Comparison of ENCODE assay signal across 8 mouse cellular contexts in the genomic region with DNA sequence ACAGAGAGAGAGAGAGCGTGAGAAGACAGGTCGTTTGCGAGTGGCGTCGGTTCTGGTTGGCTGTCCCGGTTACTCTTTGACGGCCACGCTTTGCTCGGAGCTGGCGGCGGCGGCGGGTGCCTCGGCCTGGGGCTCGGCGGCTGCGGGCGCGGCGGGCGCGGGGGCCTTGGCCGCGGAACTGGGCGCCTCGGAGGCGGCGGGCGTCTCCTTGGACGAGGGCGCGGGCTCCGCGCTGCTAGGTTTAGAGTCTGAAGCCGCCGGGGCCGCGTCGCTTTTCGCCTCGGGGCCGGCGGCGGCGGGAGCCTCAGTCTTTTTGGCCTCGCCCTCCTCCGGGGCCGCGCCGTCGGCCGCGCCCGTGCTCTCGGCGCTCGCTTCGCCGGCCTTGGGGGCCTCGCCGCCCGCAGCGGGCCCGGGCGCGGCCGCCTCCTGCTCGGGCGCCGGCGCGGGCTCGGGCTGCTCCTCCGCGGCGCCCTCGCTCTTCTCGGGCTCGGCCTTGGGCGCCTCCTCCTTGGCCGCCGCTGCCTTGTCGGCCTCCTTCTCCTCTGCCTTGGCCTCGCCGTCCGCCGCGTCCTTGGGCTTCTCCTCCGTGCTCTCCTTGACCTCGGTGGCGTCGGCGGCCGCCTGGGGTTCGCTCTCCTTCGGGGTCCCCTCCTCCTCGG. TPM values are rescaled to one million over a fixed set of nuclear protein-coding genes. Genes with fewer than 3 reads are reported as not detected.
A peak's percentile ranks its signal among the peaks of the same experiment; 100 is the strongest.
DNase-seq lines count a peak whose midpoint lies in the region; ATAC-seq lines count a peak whose summit lies in the region.

No protein-coding gene starts in this region.

- peak overlapping the region; percentile 16 for H3K27ac ChIP-seq in forebrain, embryonic 14.5 days (ENCODE audit: low read depth, low read length)
- H3K27ac ChIP-seq in intestine, embryonic 16.5 days (ENCODE audit: low read length) = no peak overlapping the region
- no peak overlapping the region for H3K27ac ChIP-seq in stomach, embryonic 15.5 days

- peaks cover 22% of the 10 kb centered on the region for H3K36me3 ChIP-seq in forebrain, embryonic 14.5 days (ENCODE audit: control insufficient read depth, insufficient read depth, low read length)
- H3K36me3 ChIP-seq in intestine, embryonic 16.5 days (ENCODE audit: control insufficient read depth, insufficient read depth, low read length) = no peaks in the 10 kb centered on the region
- H3K36me3 ChIP-seq in stomach, embryonic 15.5 days = no peaks in the 10 kb centered on the region

- peak; percentile 33 for ATAC-seq in forebrain, embryonic 14.5 days
- peak; percentile 91 for ATAC-seq in intestine, embryonic 16.5 days
- ATAC-seq in megakaryocyte, adult 5-6 weeks (ENCODE audit: poor library complexity, severe bottlenecking) = peak; percentile 53
- peak; percentile 53; the same call in 1 of the 2 replicates for ATAC-seq in stomach, embryonic 15.5 days (ENCODE audit: insufficient read depth, low FRiP score, low read depth)

- peak overlapping the region; percentile 15 for H3K4me3 ChIP-seq in forebrain, embryonic 14.5 days (ENCODE audit: low read depth, low read length)
- H3K4me3 ChIP-seq in intestine, embryonic 16.5 days (ENCODE audit: low read length) = peak overlapping the region; percentile 50
- peak overlapping the region; percentile 38 for H3K4me3 ChIP-seq in stomach, embryonic 15.5 days (replicated peaks)

- H3K4me2 ChIP-seq in forebrain, embryonic 14.5 days (ENCODE audit: low read length) = peak overlapping the region; percentile 53
- peak overlapping the region; percentile 77 for H3K4me2 ChIP-seq in intestine, embryonic 16.5 days (ENCODE audit: low read depth, low read length)
- H3K4me2 ChIP-seq in stomach, embryonic 15.5 days = peak overlapping the region; percentile 62

- no peaks in the 10 kb centered on the region for H3K27me3 ChIP-seq in forebrain, embryonic 14.5 days (replicated peaks; ENCODE audit: control insufficient read depth, insufficient read depth, low read length)
- no peaks in the 10 kb centered on the region for H3K27me3 ChIP-seq in intestine, embryonic 16.5 days (replicated peaks; ENCODE audit: control insufficient read depth, insufficient read depth, low read length)
- H3K27me3 ChIP-seq in stomach, embryonic 15.5 days (replicated peaks) = no peaks in the 10 kb centered on the region

- peak overlapping the region; percentile 61 for H3K9ac ChIP-seq in forebrain, embryonic 14.5 days (ENCODE audit: low read length)
- peak overlapping the region; percentile 68 for H3K9ac ChIP-seq in intestine, embryonic 16.5 days (ENCODE audit: low read depth, low read length)
- H3K9ac ChIP-seq in stomach, embryonic 15.5 days = peak overlapping the region; percentile 7; the same call in 1 of the 2 replicates

- H3K9me3 ChIP-seq in forebrain, embryonic 14.5 days (replicated peaks; ENCODE audit: control insufficient read depth, low read length) = no peaks in the 10 kb centered on the region
- no peaks in the 10 kb centered on the region for H3K9me3 ChIP-seq in intestine, embryonic 16.5 days (ENCODE audit: control insufficient read depth, low read length)
- H3K9me3 ChIP-seq in stomach, embryonic 15.5 days = no peaks in the 10 kb centered on the region

- DNase-seq in cerebellum, postnatal 10 days = peak; percentile 62 to 63
- no peak for DNase-seq in cerebellum, adult 9-10 months
- peak; percentile 53 for DNase-seq in R1 (ENCODE audit: low read depth, low spot score)
- DNase-seq in forebrain, embryonic 14.5 days (ENCODE audit: low spot score) = no peak
- no peak for DNase-seq in frontal cortex, postnatal 10 days (ENCODE audit: low spot score in 2 of 2)

- H3K4me1 ChIP-seq in forebrain, embryonic 14.5 days (ENCODE audit: control insufficient read depth, insufficient read depth, low read length) = peaks cover 36% of the 10 kb centered on the region
- H3K4me1 ChIP-seq in intestine, embryonic 16.5 days (ENCODE audit: control insufficient read depth, insufficient read depth, low read length) = no peaks in the 10 kb centered on the region; the same call in 1 of the 2 replicates
- H3K4me1 ChIP-seq in stomach, embryonic 15.5 days = peaks cover 6% of the 10 kb centered on the region; the same call in 1 of the 2 replicates

- WGBS in forebrain, embryonic 14.5 days = 8% methylated on average over 74 of the region's 97 CpGs
- WGBS in intestine, embryonic 16.5 days = 19% methylated on average over 73 of the region's 97 CpGs
- WGBS in stomach, embryonic 15.5 days = 24% methylated on average over 82 of the region's 97 CpGs

RNA-seq across cellular contexts. Expression of gene Basp1, which starts 49.3 kb away (rescaled TPM):
- polyA plus RNA-seq in forebrain, embryonic 14.5 days (2014; fragmentation: Nextera tagmentation; extraction: Ambion mirVana) = 154 and 164 TPM in 2 replicates
- 6.5 and 7.6 TPM in 2 replicates for polyA plus RNA-seq in intestine, embryonic 16.5 days (2015; fragmentation: Nextera tagmentation; extraction: Ambion mirVana)
- 4.0 and 4.4 TPM in 2 replicates for total RNA-seq in megakaryocyte, adult 5-6 weeks (2015)
- total RNA-seq in megakaryocyte, adult 5-6 weeks (2017) = 5.8 and 6.8 TPM in 2 replicates
- polyA plus RNA-seq in stomach, embryonic 15.5 days (2015; fragmentation: Nextera tagmentation; extraction: Ambion mirVana) = 40.8 and 43.4 TPM in 2 replicates

Comparison
In these comparisons a context has a peak if more than half of its experiments do, and no peak if none do; other contexts are left out.
1. DNase-seq: peak in cerebellum, postnatal 10 days (2 of 2) and R1 (single experiment); none in cerebellum, adult 9-10 months (single experiment), forebrain, embryonic 14.5 days (single experiment) and frontal cortex, postnatal 10 days (0 of 2).
2. ATAC-seq: peak in every context shown above with its lines; median percentile 91 in intestine, embryonic 16.5 days; 53 in megakaryocyte, adult 5-6 weeks; 53 in stomach, embryonic 15.5 days; 33 in forebrain, embryonic 14.5 days.
3. H3K9ac ChIP-seq: peak in every context shown above with its lines; median percentile 68 in intestine, embryonic 16.5 days; 61 in forebrain, embryonic 14.5 days; 7 in stomach, embryonic 15.5 days.
4. Peak in every context shown above with its lines, with median percentiles within 50 percentile points of each other: H3K4me2 ChIP-seq and H3K4me3 ChIP-seq.